Mouse (Mus musculus): ENCODE results near the gene Prpf38a. TPM values are rescaled to one million over a fixed set of nuclear protein-coding genes. Genes with fewer than 3 reads are reported as not detected.

Gene Prpf38a
- polyA plus RNA-seq, 1 experiment = 17.2 TPM

GRCm38 (mm10) chr4:108593376-108593775 is 14.2 kb upstream of the Prpf38a start:
- H3ac ChIP-seq (ENCODE audit: control insufficient read depth, insufficient read length) = no peak overlapping the region
- H3K27me3 ChIP-seq (ENCODE audit: control insufficient read depth, insufficient read depth, insufficient read length) = no peaks in the 10 kb centered on the region
- no peak for TF ChIP-seq POLR2AphosphoS2 (IDR thresholded peaks at IDR 0.05; ENCODE audit: insufficient read length, low read depth)
- TF ChIP-seq CEBPB (IDR thresholded peaks at IDR 0.05; ENCODE audit: insufficient read depth, poor library complexity, severe bottlenecking) = no peak
- TF ChIP-seq POLR2A (IDR thresholded peaks at IDR 0.05; ENCODE audit: insufficient read length, low read depth) = no peak
- TF ChIP-seq E2F4 (IDR thresholded peaks at IDR 0.05; ENCODE audit: insufficient read depth) = no peak
- TF ChIP-seq REST (IDR thresholded peaks at IDR 0.05; ENCODE audit: insufficient read depth, insufficient read length) = no peak
- TF ChIP-seq TCF3 (IDR thresholded peaks at IDR 0.05; ENCODE audit: insufficient read length, low read depth) = no peak
- TF ChIP-seq MYOD1 (IDR thresholded peaks at IDR 0.05; ENCODE audit: control insufficient read depth in 1 of 3, insufficient read length in 2 of 3, low read depth in 2 of 3) = no peak
- TF ChIP-seq MYOG (IDR thresholded peaks at IDR 0.05; ENCODE audit: control insufficient read depth in 1 of 3, insufficient read depth in 1 of 3, insufficient read length in 2 of 3, low read depth in 2 of 3) = no peak
- no peak for TF ChIP-seq USF1 (IDR thresholded peaks at IDR 0.05; ENCODE audit: low read depth)
- no peak for TF ChIP-seq TCF12 (IDR thresholded peaks at IDR 0.05; ENCODE audit: insufficient read depth, poor library complexity, severe bottlenecking)
- no peak for TF ChIP-seq MAX (IDR thresholded peaks at IDR 0.05; ENCODE audit: low read depth)
- TF ChIP-seq SRF (IDR thresholded peaks at IDR 0.05; ENCODE audit: control insufficient read depth, insufficient read length, low read depth) = no peak
- no peak overlapping the region for H3K4me3 ChIP-seq
- no peaks in the 10 kb centered on the region for H3K79me2 ChIP-seq (ENCODE audit: control insufficient read depth, insufficient read depth)
- no peak overlapping the region for H3K4me2 ChIP-seq (ENCODE audit: low read depth)
- H3K36me3 ChIP-seq (ENCODE audit: control insufficient read depth, insufficient read depth) = peaks cover 3% of the 10 kb centered on the region

GRCm38 (mm10) chr4:108579743-108580411 is 741 bp upstream of the Prpf38a start:
- H3K36me3 ChIP-seq (ENCODE audit: control insufficient read depth, insufficient read depth) = peaks cover 19% of the 10 kb centered on the region
- H3K79me2 ChIP-seq (ENCODE audit: control insufficient read depth, insufficient read depth) = peaks cover 50% of the 10 kb centered on the region
- H3K4me3 ChIP-seq = peak overlapping the region; percentile 98
- H3ac ChIP-seq (ENCODE audit: control insufficient read depth, insufficient read length) = peak overlapping the region; percentile 6
- TF ChIP-seq TCF12 (IDR thresholded peaks at IDR 0.05; ENCODE audit: insufficient read depth, poor library complexity, severe bottlenecking) (no peak), POLR2A (IDR thresholded peaks at IDR 0.05; ENCODE audit: insufficient read length, low read depth) (no peak), MAX (IDR thresholded peaks at IDR 0.05; ENCODE audit: low read depth) (no peak)
- peak overlapping the region; percentile 81 for H3K4me2 ChIP-seq (ENCODE audit: low read depth)
- no peaks in the 10 kb centered on the region for H3K27me3 ChIP-seq (ENCODE audit: control insufficient read depth, insufficient read depth, insufficient read length)

GRCm38 (mm10) chr4:108572644-108573043 is 6.5 kb downstream of the Prpf38a start:
- H3K27me3 ChIP-seq (ENCODE audit: control insufficient read depth, insufficient read depth, insufficient read length) = no peaks in the 10 kb centered on the region
- H3K4me2 ChIP-seq (ENCODE audit: low read depth) = no peak overlapping the region
- TF ChIP-seq TCF3 (IDR thresholded peaks at IDR 0.05; ENCODE audit: insufficient read length, low read depth) = no peak
- no peak for TF ChIP-seq CEBPB (IDR thresholded peaks at IDR 0.05; ENCODE audit: insufficient read depth, poor library complexity, severe bottlenecking)
- TF ChIP-seq TCF12 (IDR thresholded peaks at IDR 0.05; ENCODE audit: insufficient read depth, poor library complexity, severe bottlenecking) = no peak
- no peak for TF ChIP-seq MYOD1 (IDR thresholded peaks at IDR 0.05; ENCODE audit: control insufficient read depth in 1 of 3, insufficient read length in 2 of 3, low read depth in 2 of 3)
- TF ChIP-seq REST (IDR thresholded peaks at IDR 0.05; ENCODE audit: insufficient read depth, insufficient read length) = no peak
- TF ChIP-seq POLR2A (IDR thresholded peaks at IDR 0.05; ENCODE audit: insufficient read length, low read depth) = no peak
- no peak for TF ChIP-seq E2F4 (IDR thresholded peaks at IDR 0.05; ENCODE audit: insufficient read depth)
- TF ChIP-seq MYOG (IDR thresholded peaks at IDR 0.05; ENCODE audit: control insufficient read depth in 1 of 3, insufficient read depth in 1 of 3, insufficient read length in 2 of 3, low read depth in 2 of 3) = no peak
- no peak for TF ChIP-seq SRF (IDR thresholded peaks at IDR 0.05; ENCODE audit: control insufficient read depth, insufficient read length, low read depth)
- no peak for TF ChIP-seq USF1 (IDR thresholded peaks at IDR 0.05; ENCODE audit: low read depth)
- no peak for TF ChIP-seq MAX (IDR thresholded peaks at IDR 0.05; ENCODE audit: low read depth)
- no peak for TF ChIP-seq POLR2AphosphoS2 (IDR thresholded peaks at IDR 0.05; ENCODE audit: insufficient read length, low read depth)
- H3K4me3 ChIP-seq = no peak overlapping the region
- H3ac ChIP-seq (ENCODE audit: control insufficient read depth, insufficient read length) = no peak overlapping the region
- H3K79me2 ChIP-seq (ENCODE audit: control insufficient read depth, insufficient read depth) = peaks cover 14% of the 10 kb centered on the region
- peaks cover 76% of the 10 kb centered on the region for H3K36me3 ChIP-seq (ENCODE audit: control insufficient read depth, insufficient read depth)

GRCm38 (mm10) chr4:108565026-108565425 is 14.1 kb downstream of the Prpf38a start:
- TF ChIP-seq TCF3 (IDR thresholded peaks at IDR 0.05; ENCODE audit: insufficient read length, low read depth) (no peak), POLR2A (IDR thresholded peaks at IDR 0.05; ENCODE audit: insufficient read length, low read depth) (no peak), SRF (IDR thresholded peaks at IDR 0.05; ENCODE audit: control insufficient read depth, insufficient read length, low read depth) (no peak), MYOG (IDR thresholded peaks at IDR 0.05; ENCODE audit: control insufficient read depth in 1 of 3, insufficient read depth in 1 of 3, insufficient read length in 2 of 3, low read depth in 2 of 3) (no peak), REST (IDR thresholded peaks at IDR 0.05; ENCODE audit: insufficient read depth, insufficient read length) (no peak), CEBPB (IDR thresholded peaks at IDR 0.05; ENCODE audit: insufficient read depth, poor library complexity, severe bottlenecking) (no peak), USF1 (IDR thresholded peaks at IDR 0.05; ENCODE audit: low read depth) (no peak), TCF12 (IDR thresholded peaks at IDR 0.05; ENCODE audit: insufficient read depth, poor library complexity, severe bottlenecking) (no peak), E2F4 (IDR thresholded peaks at IDR 0.05; ENCODE audit: insufficient read depth) (no peak)
- Histone ChIP-seq H3K27me3 (ENCODE audit: control insufficient read depth, insufficient read depth, insufficient read length) (no peaks in the 10 kb centered on the region), H3K36me3 (ENCODE audit: control insufficient read depth, insufficient read depth) (peaks cover 84% of the 10 kb centered on the region), H3ac (ENCODE audit: control insufficient read depth, insufficient read length) (no peak overlapping the region), H3K4me3 (no peak overlapping the region), H3K79me2 (ENCODE audit: control insufficient read depth, insufficient read depth) (no peaks in the 10 kb centered on the region), H3K4me2 (ENCODE audit: low read depth) (no peak overlapping the region)

- H3K27me3 ChIP-seq (ENCODE audit: control insufficient read depth, insufficient read depth, insufficient read length) = no peaks in the 10 kb centered on the region
- H3K36me3 ChIP-seq (ENCODE audit: control insufficient read depth, insufficient read depth) = peaks cover 26% of the 10 kb centered on the region
- TF ChIP-seq MYOG (IDR thresholded peaks at IDR 0.05; ENCODE audit: control insufficient read depth in 1 of 3, insufficient read depth in 1 of 3, insufficient read length in 2 of 3, low read depth in 2 of 3) (no peak), POLR2AphosphoS2 (IDR thresholded peaks at IDR 0.05; ENCODE audit: insufficient read length, low read depth) (no peak), TCF3 (IDR thresholded peaks at IDR 0.05; ENCODE audit: insufficient read length, low read depth) (no peak), CEBPB (IDR thresholded peaks at IDR 0.05; ENCODE audit: insufficient read depth, poor library complexity, severe bottlenecking) (no peak), SRF (IDR thresholded peaks at IDR 0.05; ENCODE audit: control insufficient read depth, insufficient read length, low read depth) (no peak), MAX (IDR thresholded peaks at IDR 0.05; ENCODE audit: low read depth) (no peak), E2F4 (IDR thresholded peaks at IDR 0.05; ENCODE audit: insufficient read depth) (no peak), REST (IDR thresholded peaks at IDR 0.05; ENCODE audit: insufficient read depth, insufficient read length) (no peak), POLR2A (IDR thresholded peaks at IDR 0.05; ENCODE audit: insufficient read length, low read depth) (no peak), TCF12 (IDR thresholded peaks at IDR 0.05; ENCODE audit: insufficient read depth, poor library complexity, severe bottlenecking) (no peak), USF1 (IDR thresholded peaks at IDR 0.05; ENCODE audit: low read depth) (no peak), MYOD1 (IDR thresholded peaks at IDR 0.05; ENCODE audit: control insufficient read depth in 1 of 3, insufficient read length in 2 of 3, low read depth in 2 of 3) (no peak)
- no peak overlapping the region for H3K4me3 ChIP-seq
- H3ac ChIP-seq (ENCODE audit: control insufficient read depth, insufficient read length) = no peak overlapping the region
- H3K79me2 ChIP-seq (ENCODE audit: control insufficient read depth, insufficient read depth) = no peaks in the 10 kb centered on the region
- no peak overlapping the region for H3K4me2 ChIP-seq (ENCODE audit: low read depth)
Measured at GRCm38 (mm10) chr4:108539701-108540100, 39.4 kb downstream of the Prpf38a start.

Data from myocyte (in vitro differentiated cells).